Mouse (Mus musculus): Measurements from ENCODE around the gene Snx3. TPM values are rescaled to one million over a fixed set of nuclear protein-coding genes. Genes with fewer than 3 reads are reported as not detected.

The Snx3 gene
- polyA plus RNA-seq, 1 experiment = 213 TPM

DNA sequence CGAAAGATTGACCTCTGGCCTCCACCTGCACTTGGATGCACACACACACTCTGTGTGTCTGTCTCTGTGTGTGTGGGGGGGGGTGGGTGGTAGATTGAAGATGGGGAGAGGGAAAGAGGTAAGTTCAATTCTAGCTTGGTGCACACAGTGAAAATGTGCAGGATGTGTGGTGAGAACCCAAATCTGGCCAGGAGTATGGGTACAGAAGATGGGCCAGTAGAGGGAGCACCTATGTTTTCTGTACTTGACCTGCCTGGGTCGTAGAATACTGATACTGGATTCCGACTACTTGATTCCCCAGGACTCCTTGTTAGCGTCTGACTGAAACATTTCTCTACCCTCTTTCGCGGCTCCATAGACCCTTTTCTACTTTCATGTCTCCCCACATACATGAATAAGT, 8.3 kb downstream of the Snx3 start:
- WGBS = 71% methylated on average over 6 of the region's 6 CpGs
- no peak overlapping the region for H3K4me3 ChIP-seq (ENCODE audit: low read depth, low read length)
- TF ChIP-seq POLR2A (IDR thresholded peaks at IDR 0.05; ENCODE audit: low read depth, low read length) = no peak
- TF ChIP-seq CTCF (IDR thresholded peaks at IDR 0.05; ENCODE audit: extremely low read depth, insufficient read length, insufficient replicate concordance, low read depth, low read length) = peak; percentile 19; the same call in 1 of the 2 replicates
- H3K27ac ChIP-seq (ENCODE audit: insufficient read depth, low read depth, low read length) = no peak overlapping the region
- no peaks in the 10 kb centered on the region for H3K27me3 ChIP-seq (ENCODE audit: control insufficient read depth, insufficient read depth, low read length)
- H3K4me1 ChIP-seq (ENCODE audit: control insufficient read depth, insufficient read depth, insufficient read length, low read length) = peaks cover 8% of the 10 kb centered on the region; the same call in 1 of the 2 replicates
- peaks cover 6% of the 10 kb centered on the region for H3K36me3 ChIP-seq (ENCODE audit: control insufficient read depth, insufficient read depth, low read length)

DNA sequence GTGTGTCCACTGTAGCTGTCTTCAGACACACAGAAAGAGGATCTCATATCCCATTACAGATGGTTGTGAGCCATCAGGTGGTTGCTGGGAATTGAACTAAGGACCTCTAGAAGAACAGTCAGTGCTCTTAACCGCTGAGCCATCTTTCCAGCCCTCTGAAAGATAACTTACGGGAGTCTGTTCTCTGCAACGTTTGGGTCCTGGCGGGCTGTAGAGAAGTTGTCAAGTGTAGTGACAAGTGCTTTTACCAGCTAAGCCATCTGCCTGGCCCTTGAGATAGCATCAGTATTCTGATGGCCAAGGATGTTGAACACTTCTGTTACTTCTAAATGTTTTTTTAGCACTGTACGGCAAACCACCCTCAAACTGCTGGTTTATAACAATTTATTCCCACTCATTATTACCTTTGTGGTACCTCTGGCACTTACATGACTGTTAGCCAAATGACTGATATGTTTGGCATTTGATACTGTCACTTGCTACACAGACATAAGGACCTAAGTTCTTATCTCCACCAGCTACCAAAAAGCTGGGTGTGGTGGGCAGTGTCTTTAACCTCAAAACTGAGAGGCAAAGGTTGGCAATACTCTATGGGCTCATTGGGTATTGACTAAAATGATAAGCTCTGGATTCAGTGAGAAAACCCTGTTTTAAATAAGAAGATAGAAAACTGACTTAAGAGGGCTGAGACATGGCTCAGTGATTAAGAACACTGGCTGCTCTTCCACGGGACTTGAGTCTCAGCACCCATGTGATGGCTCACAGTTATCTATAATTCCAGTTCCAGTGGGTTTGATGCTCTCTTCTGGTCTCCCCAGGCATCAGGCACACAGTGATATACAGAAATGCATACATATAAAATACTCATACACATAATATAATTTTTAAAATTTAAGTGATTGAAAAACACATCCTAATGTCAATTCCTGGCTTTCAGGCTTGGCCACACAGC, 9.6 kb downstream of the Snx3 start:
- Histone ChIP-seq H3K4me3 (ENCODE audit: low read depth, low read length) (no peak overlapping the region), H3K4me1 (ENCODE audit: control insufficient read depth, insufficient read depth, insufficient read length, low read length) (peaks cover 8% of the 10 kb centered on the region; the same call in 1 of the 2 replicates), H3K27ac (ENCODE audit: insufficient read depth, low read depth, low read length) (no peak overlapping the region), H3K36me3 (ENCODE audit: control insufficient read depth, insufficient read depth, low read length) (peaks cover 7% of the 10 kb centered on the region), H3K27me3 (ENCODE audit: control insufficient read depth, insufficient read depth, low read length) (no peaks in the 10 kb centered on the region)
- 88% methylated on average over 6 of the region's 6 CpGs for WGBS
- TF ChIP-seq POLR2A (IDR thresholded peaks at IDR 0.05; ENCODE audit: low read depth, low read length) (no peak), CTCF (IDR thresholded peaks at IDR 0.05; ENCODE audit: extremely low read depth, insufficient read length, insufficient replicate concordance, low read depth, low read length) (no peak)

DNA sequence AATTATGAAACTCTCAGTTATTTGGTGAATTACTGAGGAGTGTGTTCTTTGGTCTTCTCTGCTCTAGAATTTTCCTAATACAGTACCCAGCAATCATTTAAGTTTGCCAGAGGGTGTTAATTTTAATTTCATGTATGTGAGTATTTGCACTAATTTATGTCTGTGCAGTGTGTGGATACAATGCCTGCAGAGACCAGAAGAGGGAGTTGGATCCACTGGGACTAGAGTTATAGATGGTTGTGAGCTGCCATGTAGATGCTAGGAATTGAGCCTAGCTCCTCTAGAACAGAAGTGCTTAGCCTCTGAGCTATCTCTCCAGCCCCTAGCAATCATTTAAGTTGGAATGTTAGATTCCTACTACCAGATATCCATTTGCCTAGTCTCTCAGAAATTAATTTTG, 12.3 kb downstream of the Snx3 start:
- Histone ChIP-seq H3K27ac (ENCODE audit: insufficient read depth, low read depth, low read length) (no peak overlapping the region), H3K36me3 (ENCODE audit: control insufficient read depth, insufficient read depth, low read length) (peaks cover 5% of the 10 kb centered on the region; the same call in 1 of the 2 replicates), H3K4me3 (ENCODE audit: low read depth, low read length) (no peak overlapping the region), H3K27me3 (ENCODE audit: control insufficient read depth, insufficient read depth, low read length) (no peaks in the 10 kb centered on the region), H3K4me1 (ENCODE audit: control insufficient read depth, insufficient read depth, insufficient read length, low read length) (peaks cover 8% of the 10 kb centered on the region; the same call in 1 of the 2 replicates)
- TF ChIP-seq POLR2A (IDR thresholded peaks at IDR 0.05; ENCODE audit: low read depth, low read length) (no peak), CTCF (IDR thresholded peaks at IDR 0.05; ENCODE audit: extremely low read depth, insufficient read length, insufficient replicate concordance, low read depth, low read length) (no peak)

DNA sequence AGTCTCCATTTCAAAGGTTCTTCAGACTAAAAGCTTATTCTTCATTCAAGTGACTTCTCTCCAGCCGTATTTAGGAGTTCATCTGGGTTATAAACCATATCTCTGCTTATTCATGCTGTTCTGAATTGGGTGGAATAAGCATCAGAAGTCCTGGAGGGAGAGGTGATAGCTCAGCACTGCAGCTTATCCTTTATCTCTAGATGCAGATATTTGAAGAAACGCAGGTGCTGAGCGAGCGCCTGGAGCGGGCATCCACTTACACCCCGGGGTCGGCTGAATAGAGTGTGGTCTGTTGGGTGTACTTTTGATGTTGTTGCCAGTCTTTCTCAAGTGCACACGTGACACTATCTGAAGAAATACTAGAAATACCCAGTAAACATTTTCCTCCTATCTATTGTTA, 16.5 kb downstream of the Snx3 start:
- Histone ChIP-seq H3K4me1 (ENCODE audit: control insufficient read depth, insufficient read depth, insufficient read length, low read length) (0 out of 2 replicates have a peak, but pooled peaks cover 2% of the 10 kb centered on the region), H3K27me3 (ENCODE audit: control insufficient read depth, insufficient read depth, low read length) (no peaks in the 10 kb centered on the region), H3K27ac (ENCODE audit: insufficient read depth, low read depth, low read length) (no peak overlapping the region), H3K4me3 (ENCODE audit: low read depth, low read length) (no peak overlapping the region), H3K36me3 (ENCODE audit: control insufficient read depth, insufficient read depth, low read length) (0 out of 2 replicates have a peak, but pooled peaks cover 5% of the 10 kb centered on the region)
- 78% methylated on average over 8 of the region's 8 CpGs for WGBS
- no peak for TF ChIP-seq CTCF (IDR thresholded peaks at IDR 0.05; ENCODE audit: extremely low read depth, insufficient read length, insufficient replicate concordance, low read depth, low read length)
- no peak for TF ChIP-seq POLR2A (IDR thresholded peaks at IDR 0.05; ENCODE audit: low read depth, low read length)

DNA sequence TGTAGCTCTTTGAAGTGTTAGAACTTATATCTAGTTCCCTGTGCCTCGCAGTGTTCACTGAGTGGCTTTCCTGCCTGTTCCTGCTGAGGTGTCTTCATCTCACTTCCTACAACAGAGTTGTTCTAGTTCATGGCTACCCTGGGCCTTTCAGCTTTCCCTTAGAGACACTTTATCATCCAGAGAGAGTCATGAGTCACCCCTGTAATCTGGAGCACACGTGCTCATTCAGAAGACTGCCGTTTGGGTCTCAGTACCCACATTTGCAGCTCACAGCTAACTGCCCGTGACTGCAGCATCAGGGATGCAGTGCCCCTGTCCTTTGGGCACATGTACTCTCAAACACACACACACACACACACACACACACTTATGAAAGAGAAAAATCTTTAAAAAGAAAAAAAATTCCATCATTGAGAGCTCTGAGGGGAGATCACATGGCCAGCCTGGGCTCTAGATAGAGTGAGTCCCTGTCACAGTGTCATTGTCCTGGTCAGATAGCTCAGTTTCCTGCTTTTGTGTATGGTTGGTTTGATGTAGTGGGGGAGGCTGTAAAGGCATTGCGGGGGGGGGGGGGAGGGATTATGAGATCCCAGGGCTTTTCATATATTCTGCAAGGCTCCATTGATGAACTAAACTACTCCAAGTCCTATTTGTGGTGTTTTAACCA, 19.6 kb downstream of the Snx3 start:
- no peaks in the 10 kb centered on the region for H3K27me3 ChIP-seq (ENCODE audit: control insufficient read depth, insufficient read depth, low read length)
- peaks cover 13% of the 10 kb centered on the region for H3K36me3 ChIP-seq (ENCODE audit: control insufficient read depth, insufficient read depth, low read length)
- H3K4me1 ChIP-seq (ENCODE audit: control insufficient read depth, insufficient read depth, insufficient read length, low read length) = peaks cover 4% of the 10 kb centered on the region; the same call in 1 of the 2 replicates
- H3K27ac ChIP-seq (ENCODE audit: insufficient read depth, low read depth, low read length) = no peak overlapping the region
- WGBS = 56% methylated on average over 5 of the region's 5 CpGs
- TF ChIP-seq POLR2A (IDR thresholded peaks at IDR 0.05; ENCODE audit: low read depth, low read length) (no peak), CTCF (IDR thresholded peaks at IDR 0.05; ENCODE audit: extremely low read depth, insufficient read length, insufficient replicate concordance, low read depth, low read length) (no peak)
- H3K4me3 ChIP-seq (ENCODE audit: low read depth, low read length) = no peak overlapping the region

DNA sequence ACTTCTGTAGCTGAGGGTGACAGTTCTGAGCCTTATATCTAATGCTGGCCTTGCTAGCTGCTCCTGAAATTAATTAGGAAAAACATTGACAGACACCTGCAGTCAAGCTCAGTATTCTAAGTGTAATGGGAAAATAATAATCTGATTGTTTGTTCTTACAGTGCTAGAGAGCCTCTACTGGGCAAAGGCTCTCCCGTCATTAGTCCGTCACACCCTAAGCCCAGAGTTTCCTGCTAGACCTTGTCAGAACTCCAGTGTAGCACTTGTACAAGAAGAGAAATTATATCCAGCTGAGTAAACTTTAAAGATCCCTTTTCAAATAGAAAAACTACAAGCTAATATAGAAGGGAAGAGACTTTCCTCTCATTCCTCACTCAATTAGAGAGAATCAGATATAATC, 21.1 kb downstream of the Snx3 start:
- no peaks in the 10 kb centered on the region for H3K27me3 ChIP-seq (ENCODE audit: control insufficient read depth, insufficient read depth, low read length)
- 20% methylated on average over 2 of the region's 2 CpGs for WGBS
- no peak overlapping the region for H3K27ac ChIP-seq (ENCODE audit: insufficient read depth, low read depth, low read length)
- TF ChIP-seq POLR2A (IDR thresholded peaks at IDR 0.05; ENCODE audit: low read depth, low read length) (no peak), CTCF (IDR thresholded peaks at IDR 0.05; ENCODE audit: extremely low read depth, insufficient read length, insufficient replicate concordance, low read depth, low read length) (no peak)
- no peak overlapping the region for H3K4me3 ChIP-seq (ENCODE audit: low read depth, low read length)
- H3K36me3 ChIP-seq (ENCODE audit: control insufficient read depth, insufficient read depth, low read length) = peaks cover 15% of the 10 kb centered on the region
- H3K4me1 ChIP-seq (ENCODE audit: control insufficient read depth, insufficient read depth, insufficient read length, low read length) = peaks cover 4% of the 10 kb centered on the region; the same call in 1 of the 2 replicates
